8 mouse cellular contexts compared by ENCODE assay signal in the genomic region with DNA sequence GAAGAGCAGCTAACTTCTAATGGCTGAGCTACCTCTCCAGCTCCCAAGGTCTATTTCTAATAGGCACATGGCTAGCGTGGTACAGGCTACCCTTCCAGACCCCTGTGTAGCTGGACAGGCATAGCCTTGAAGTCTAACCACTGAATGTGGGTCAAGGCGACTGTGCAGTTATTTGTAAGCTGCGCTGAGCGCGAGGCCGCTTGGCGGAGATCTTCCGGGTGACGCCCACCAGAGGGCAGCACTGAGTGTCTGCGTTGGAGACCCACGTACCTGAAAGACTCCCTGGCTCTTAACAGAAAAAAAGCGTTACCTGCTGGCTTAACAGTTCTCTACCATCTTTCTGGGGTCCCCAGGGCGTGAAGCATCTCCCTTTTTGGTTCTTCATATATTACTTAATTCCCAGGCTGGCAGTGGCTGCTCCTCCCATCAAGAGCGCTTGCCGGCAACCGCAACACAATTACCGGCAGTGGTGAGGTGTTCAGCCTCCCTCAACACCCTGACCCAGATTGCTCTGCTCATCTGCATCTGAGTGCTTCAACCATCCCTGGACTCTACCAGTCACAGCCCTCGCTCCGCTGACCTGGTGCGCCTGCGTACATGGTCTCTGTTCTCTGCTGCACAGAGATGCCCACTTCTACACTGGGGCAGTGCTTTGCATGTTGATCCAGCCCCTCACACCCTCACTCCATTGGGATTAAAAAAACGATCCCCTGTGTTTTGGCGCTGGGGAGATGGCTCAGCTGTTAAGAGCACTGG. TPM values are rescaled to one million over a fixed set of nuclear protein-coding genes. Genes with fewer than 3 reads are reported as not detected.
DNase-seq lines count a peak whose midpoint lies in the region; ATAC-seq and TF ChIP-seq lines count a peak whose summit lies in the region.

No protein-coding gene starts in this region.

- 0 out of 2 replicates have a peak, but pooled peaks cover 3% of the 10 kb centered on the region for H3K4me1 ChIP-seq in forebrain, embryonic 16.5 days (replicated peaks; ENCODE audit: control insufficient read depth, insufficient read depth, low read length)
- no peaks in the 10 kb centered on the region for H3K4me1 ChIP-seq in lung, embryonic 14.5 days (ENCODE audit: insufficient read depth)
- peaks cover 4% of the 10 kb centered on the region for H3K4me1 ChIP-seq in thymus, adult 2 months (replicated peaks; ENCODE audit: control insufficient read depth, insufficient read depth, low read length)

- peak overlapping the region; percentile 25 for H3K4me3 ChIP-seq in forebrain, embryonic 16.5 days (replicated peaks; ENCODE audit: low read length)
- peak overlapping the region; percentile 41; the same call in 1 of the 2 replicates for H3K4me3 ChIP-seq in layer of hippocampus, adult 2 months
- no peak overlapping the region for H3K4me3 ChIP-seq in lung, embryonic 14.5 days (ENCODE audit: low read depth, low read length)
- H3K4me3 ChIP-seq in thymus, adult 2 months (ENCODE audit: control insufficient read depth, insufficient read depth, low read length) = no peak overlapping the region

- intact Hi-C loops in heart, postnatal 36 days (cut with DNase I) = loop anchor here (1.0 kb wide), 1 partner anchor 142 kb away; no protein-coding TSS in a partner anchor

- no peak for TF ChIP-seq POLR2A in thymus, adult 2 months (IDR thresholded peaks at IDR 0.05; ENCODE audit: control insufficient read depth, extremely low read depth, insufficient read depth, low read length, poor library complexity)

- peak overlapping the region; percentile 46 for H3K4me2 ChIP-seq in forebrain, embryonic 16.5 days (ENCODE audit: low read length)
- peak overlapping the region; percentile 42; the same call in 1 of the 2 replicates for H3K4me2 ChIP-seq in lung, embryonic 14.5 days

- H3K27ac ChIP-seq in forebrain, embryonic 16.5 days (ENCODE audit: low read length) = no peak overlapping the region
- no peak overlapping the region for H3K27ac ChIP-seq in layer of hippocampus, adult 2 months
- no peak overlapping the region for H3K27ac ChIP-seq in lung, embryonic 14.5 days (ENCODE audit: low read depth)
- H3K27ac ChIP-seq in thymus, adult 2 months (ENCODE audit: control insufficient read depth, insufficient read depth, low read length) = no peak overlapping the region

- TF ChIP-seq CTCF in layer of hippocampus, adult 2 months (conservative IDR thresholded peaks at IDR 0.05) = peak; percentile 95
- TF ChIP-seq CTCF in lung, embryonic 14.5 days (IDR thresholded peaks at IDR 0.05; ENCODE audit: low read depth) = peak; percentile 90
- TF ChIP-seq CTCF in thymus, adult 2 months (IDR thresholded peaks at IDR 0.05; ENCODE audit: borderline replicate concordance, control insufficient read depth, extremely low read depth, insufficient read depth, low read length, poor library complexity) = peak; percentile 96

- H3K9ac ChIP-seq in forebrain, embryonic 16.5 days (replicated peaks; ENCODE audit: low read depth, low read length) = 0 out of 2 replicates have a peak overlapping the region, but pooled peaks have one; percentile 33
- no peak overlapping the region for H3K9ac ChIP-seq in lung, embryonic 14.5 days

- H3K27me3 ChIP-seq in forebrain, embryonic 16.5 days (replicated peaks; ENCODE audit: control insufficient read depth, insufficient read depth, low read length) = peaks cover 9% of the 10 kb centered on the region; the same call in 1 of the 2 replicates
- H3K27me3 ChIP-seq in lung, embryonic 14.5 days (ENCODE audit: insufficient read depth, low read length) = peaks cover 7% of the 10 kb centered on the region
- H3K27me3 ChIP-seq in thymus, adult 2 months (ENCODE audit: control insufficient read depth, insufficient read depth, low read length) = no peaks in the 10 kb centered on the region; the same call in 1 of the 2 replicates

- no peaks in the 10 kb centered on the region for H3K9me3 ChIP-seq in forebrain, embryonic 16.5 days (ENCODE audit: control insufficient read depth, low read length)
- H3K9me3 ChIP-seq in lung, embryonic 14.5 days (ENCODE audit: low read depth, low read length) = no peaks in the 10 kb centered on the region

- DNase-seq in c-Kit-positive CD71-positive TER-119-positive erythroid progenitor cells, embryonic 14.5 days (ENCODE audit: low spot score) = peak; percentile 57
- DNase-seq in heart, postnatal 36 days = peak; percentile 81 to 87
- DNase-seq in layer of hippocampus, adult 2 months (ENCODE audit: low spot score in 2 of 2) = peak; percentile 58 to 87
- DNase-seq in lung, embryonic 14.5 days = peak; percentile 90
- peak; percentile 75 for DNase-seq in ovary, postnatal 10 days (ENCODE audit: low spot score)
- DNase-seq in thymus, adult 2 months = peak; percentile 85

- peak; percentile 29 for ATAC-seq in CD4-positive, CD25-positive, alpha-beta regulatory T cell, adult 4 months
- ATAC-seq in forebrain, embryonic 16.5 days = peak; percentile 43; the same call in 1 of the 2 replicates
- ATAC-seq in lung, embryonic 14.5 days (ENCODE audit: insufficient read depth) = no peak

- no peaks in the 10 kb centered on the region for H3K36me3 ChIP-seq in forebrain, embryonic 16.5 days (ENCODE audit: control insufficient read depth, insufficient read depth)
- no peaks in the 10 kb centered on the region for H3K36me3 ChIP-seq in lung, embryonic 14.5 days (ENCODE audit: insufficient read depth)
- H3K36me3 ChIP-seq in thymus, adult 2 months (ENCODE audit: control insufficient read depth, insufficient read depth, low read length) = no peaks in the 10 kb centered on the region

- WGBS in forebrain, embryonic 16.5 days = 5% methylated on average over 23 of the region's 23 CpGs
- 4% methylated on average over 23 of the region's 23 CpGs for WGBS in lung, embryonic 14.5 days
- WGBS in thymus, adult 2 months = 19% methylated on average over 23 of the region's 23 CpGs

RNA-seq across cellular contexts. Expression of gene Tulp1, which starts 21.3 kb away (rescaled TPM):
- polyA plus RNA-seq in CD4-positive, CD25-positive, alpha-beta regulatory T cell, adult 4 months (2017; shearing (Covaris generic)) = under 1 TPM in 1 of 2 experiments, not detected in 1; 0.34 TPM
- polyA plus RNA-seq in forebrain, embryonic 16.5 days (2015; fragmentation: Nextera tagmentation; extraction: Ambion mirVana) = 1.5 and 1.7 TPM in 2 replicates
- total RNA-seq in heart, postnatal 36 days (2021) = not detected
- total RNA-seq in layer of hippocampus, adult 2 months (2021) = not detected
- 3.0 and 3.6 TPM in 2 replicates for polyA plus RNA-seq in lung, embryonic 14.5 days (2014; fragmentation: Nextera tagmentation; extraction: Ambion mirVana)
- polyA plus RNA-seq in thymus, adult 2 months (2012; rRNA removed) = 0.35 and 0.59 TPM in 2 replicates

RNA-seq across cellular contexts. Expression of gene Tead3, which starts 35.7 kb away (rescaled TPM):
- not detected for polyA plus RNA-seq in CD4-positive, CD25-positive, alpha-beta regulatory T cell, adult 4 months (2017; shearing (Covaris generic))
- 1.5 and 1.8 TPM in 2 replicates for polyA plus RNA-seq in forebrain, embryonic 16.5 days (2015; fragmentation: Nextera tagmentation; extraction: Ambion mirVana)
- 10 to 100 TPM; 12.9 to 16.6 TPM for total RNA-seq in heart, postnatal 36 days (2021)
- total RNA-seq in layer of hippocampus, adult 2 months (2021) = 1 to 10 TPM; 3.0 to 3.2 TPM
- 11.2 and 11.3 TPM in 2 replicates for polyA plus RNA-seq in lung, embryonic 14.5 days (2014; fragmentation: Nextera tagmentation; extraction: Ambion mirVana)
- polyA plus RNA-seq in thymus, adult 2 months (2012; rRNA removed) = 10.6 and 11.6 TPM in 2 replicates

RNA-seq across cellular contexts. Expression of gene Rpl10a, which starts 58.1 kb away (rescaled TPM):
- 100 to 1,000 TPM; 798 to 811 TPM for polyA plus RNA-seq in CD4-positive, CD25-positive, alpha-beta regulatory T cell, adult 4 months (2017; shearing (Covaris generic))
- 354 and 367 TPM in 2 replicates for polyA plus RNA-seq in forebrain, embryonic 16.5 days (2015; fragmentation: Nextera tagmentation; extraction: Ambion mirVana)
- 100 to 1,000 TPM; 392 TPM for total RNA-seq in heart, postnatal 36 days (2021)
- total RNA-seq in layer of hippocampus, adult 2 months (2021) = 100 to 1,000 TPM; 345 to 350 TPM
- polyA plus RNA-seq in lung, embryonic 14.5 days (2014; fragmentation: Nextera tagmentation; extraction: Ambion mirVana) = 799 and 802 TPM in 2 replicates
- polyA plus RNA-seq in thymus, adult 2 months (2012; rRNA removed) = 3,187 and 3,626 TPM in 2 replicates

Comparison
In these comparisons a context has a peak if more than half of its experiments do, and no peak if none do; other contexts are left out.
1. H3K4me3 ChIP-seq: peak in forebrain, embryonic 16.5 days (single experiment) and layer of hippocampus, adult 2 months (single experiment); none in lung, embryonic 14.5 days (single experiment) and thymus, adult 2 months (single experiment).
2. Peak in every context shown above with its lines, with median percentiles within 50 percentile points of each other: DNase-seq and CTCF ChIP-seq.